Mouse (Mus musculus): ENCODE measurements around the gene Sim2.

DNA sequence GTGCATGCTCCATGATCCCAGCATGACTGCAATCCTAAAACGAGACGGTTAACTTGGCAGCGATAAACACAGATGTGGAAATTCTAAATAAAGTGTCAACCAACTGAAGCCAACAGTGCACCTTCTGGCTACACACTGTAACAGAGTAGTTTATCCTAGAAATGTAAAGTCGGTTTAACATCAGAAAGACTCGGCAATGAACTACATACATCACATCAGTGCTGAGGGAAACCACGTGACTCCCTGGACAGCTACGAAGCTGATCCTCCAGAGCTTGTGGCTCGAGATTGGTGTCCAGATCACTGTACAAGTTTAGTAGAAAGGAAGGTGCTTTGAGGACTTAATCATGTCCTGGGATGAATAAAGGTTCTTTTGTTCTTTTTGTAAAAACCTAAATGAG lies 73.1 kb downstream of the Sim2 start:
- TF ChIP-seq CTCF (IDR thresholded peaks at IDR 0.05) = no peak
- no peak for TF ChIP-seq EP300 (IDR thresholded peaks at IDR 0.05)
